In the genomic region with DNA sequence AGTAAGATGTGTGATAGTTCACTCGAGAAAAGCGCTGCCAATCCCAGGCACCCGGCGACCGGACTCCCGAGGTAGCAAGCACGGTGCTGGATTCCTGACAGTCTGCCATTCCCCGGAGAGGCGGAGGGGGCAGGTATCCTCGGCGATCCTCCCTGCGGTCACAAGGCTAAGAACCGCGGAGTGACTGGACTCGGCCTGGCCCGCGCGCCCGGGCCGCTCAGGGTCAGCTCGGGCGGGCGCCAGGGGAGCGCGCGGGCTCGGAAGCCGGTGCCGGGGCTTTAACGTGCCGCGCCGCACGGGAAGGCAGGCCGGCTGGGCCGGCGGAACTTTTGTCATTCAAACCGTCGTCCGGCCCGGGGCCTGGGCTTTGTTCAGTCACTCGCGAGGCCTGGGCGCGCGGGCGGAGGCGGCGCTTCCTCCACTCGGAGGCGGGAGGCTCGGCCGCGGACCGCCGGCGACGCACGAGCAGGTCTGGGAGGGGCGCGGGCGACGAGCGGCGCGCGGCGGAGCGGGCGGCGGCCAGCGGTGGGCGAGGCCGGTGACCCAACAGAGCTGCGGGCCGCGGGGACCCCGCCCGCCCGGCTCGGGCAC, we compare ENCODE assay signal across 8 mouse cellular contexts. TPM values are rescaled to one million over a fixed set of nuclear protein-coding genes. Genes with fewer than 3 reads are reported as not detected.
DNase-seq lines count a peak whose midpoint lies in the region; ATAC-seq and TF ChIP-seq lines count a peak whose summit lies in the region.

A gene (plus strand): TSS at position 23 of the 591 bp plus-strand sequence.

- H3K9me3 ChIP-seq in hindbrain, embryonic 15.5 days = no peaks in the 10 kb centered on the region

- peak within 1 kb of the TSS; percentile 65 for H3K4me2 ChIP-seq in hindbrain, embryonic 15.5 days

- H3K27ac ChIP-seq in hindbrain, embryonic 15.5 days (replicated peaks) = peak within 1 kb of the TSS; percentile 99
- peak within 1 kb of the TSS; percentile 92 for H3K27ac ChIP-seq in left cerebral cortex, adult 2 months

- no peaks in the 10 kb centered on the region for H3K36me3 ChIP-seq in hindbrain, embryonic 15.5 days

- ATAC-seq in hindbrain, embryonic 15.5 days (ENCODE audit: low FRiP score, low read depth) = peak; percentile 88
- ATAC-seq in megakaryocyte, adult 5-6 weeks (ENCODE audit: poor library complexity, severe bottlenecking) = peak; percentile 61

- intact Hi-C loops in left cerebral cortex, adult 2 months (cut with DNase I) = loop anchor here (2.0 kb wide), 1 partner anchor 168 kb away; no protein-coding TSS in a partner anchor

- peak within 1 kb of the TSS; percentile 99 for H3K9ac ChIP-seq in hindbrain, embryonic 15.5 days

- peak; percentile 80 for DNase-seq in R1 (ENCODE audit: low read depth, low spot score)
- DNase-seq in cerebellum, postnatal 36 days = peak; percentile 83 to 85
- DNase-seq in gastrocnemius, adult 18-20 months (ENCODE audit: low spot score) = peak; percentile 85
- DNase-seq in left cerebral cortex, adult 2 months (ENCODE audit: extremely low spot score in 1 of 2, low spot score in 2 of 2) = peak; percentile 79 to 80
- DNase-seq in right cerebral cortex, adult 2 months (ENCODE audit: low spot score in 2 of 2) = peak; percentile 64 to 78
- DNase-seq in urinary bladder, postnatal 14 days (ENCODE audit: low spot score) = peak; percentile 83

- peak within 1 kb of the TSS; percentile 88 for H3K4me3 ChIP-seq in hindbrain, embryonic 15.5 days
- H3K4me3 ChIP-seq in left cerebral cortex, adult 2 months = peak within 1 kb of the TSS; percentile 87

- WGBS in hindbrain, embryonic 15.5 days = under 1% methylated on average over 56 of the region's 81 CpGs

- no peaks in the 10 kb centered on the region for H3K27me3 ChIP-seq in hindbrain, embryonic 15.5 days

- peak; percentile 39 for TF ChIP-seq CTCF in left cerebral cortex, adult 2 months (IDR thresholded peaks at IDR 0.05)

- peaks cover 36% of the 10 kb centered on the region for H3K4me1 ChIP-seq in hindbrain, embryonic 15.5 days (replicated peaks)

RNA-seq across cellular contexts. Expression of the gene that starts here (rescaled TPM):
- 10 to 100 TPM; 20.7 to 22.6 TPM for total RNA-seq in gastrocnemius, adult 18-20 months (2021)
- 44.1 and 44.6 TPM in 2 replicates for polyA plus RNA-seq in hindbrain, embryonic 15.5 days (2015; fragmentation: Nextera tagmentation; extraction: Ambion mirVana)
- 10 to 100 TPM; 46.5 to 52.5 TPM for total RNA-seq in left cerebral cortex, adult 2 months (2021)
- total RNA-seq in megakaryocyte, adult 5-6 weeks (2015) = 57.8 and 78.5 TPM in 2 replicates
- 57.3 and 58.5 TPM in 2 replicates for total RNA-seq in megakaryocyte, adult 5-6 weeks (2017)

Comparison
In these comparisons a context has a peak if more than half of its experiments do, and no peak if none do; other contexts are left out.
1. Peak in every context shown above with its lines: DNase-seq, ATAC-seq, H3K4me3 ChIP-seq and H3K27ac ChIP-seq.